ENCODE assay signal across 9 mouse cellular contexts in genomic region chr11:95006038-95006437, GRCm38 (mm10). TPM values are rescaled to one million over a fixed set of nuclear protein-coding genes. Genes with fewer than 3 reads are reported as not detected.
DNase-seq lines count a peak whose midpoint lies in the region; ATAC-seq and TF ChIP-seq lines count a peak whose summit lies in the region.
"Had no signal": no experiment of that assay in that cellular context is flagged by ENCODE, and none has a peak within 500 bp of the region (broad histone marks: within the 10 kb centered on the region; RNA-seq: fewer than 3 reads in every experiment).

No protein-coding gene starts in this region.

- no peaks in the 10 kb centered on the region for H3K9me3 ChIP-seq in lung, embryonic 14.5 days (ENCODE audit: low read depth, low read length)
- no peaks in the 10 kb centered on the region for H3K9me3 ChIP-seq in hindbrain, postnatal 0 days (ENCODE audit: low read length)
- H3K9me3 ChIP-seq in midbrain, postnatal 0 days (ENCODE audit: low read length) = no peaks in the 10 kb centered on the region

- H3K9ac ChIP-seq in lung, embryonic 14.5 days = peak overlapping the region; percentile 53; the same call in 1 of the 2 replicates
- no peak overlapping the region; the same call in 1 of the 2 replicates for H3K9ac ChIP-seq in hindbrain, postnatal 0 days (replicated peaks; ENCODE audit: low read length)
- H3K9ac ChIP-seq in midbrain, postnatal 0 days (replicated peaks; ENCODE audit: low read length, poor library complexity, severe bottlenecking) = 0 out of 2 replicates have a peak overlapping the region, but pooled peaks have one; percentile 30

- no peak for TF ChIP-seq CTCF in lung, embryonic 14.5 days (IDR thresholded peaks at IDR 0.05; ENCODE audit: low read depth)
- no peak for TF ChIP-seq CTCF in hindbrain, postnatal 0 days (IDR thresholded peaks at IDR 0.05; ENCODE audit: low read depth)
- TF ChIP-seq CTCF in midbrain, postnatal 0 days (IDR thresholded peaks at IDR 0.05) = no peak
- TF ChIP-seq CTCF in lung, adult 2 months (IDR thresholded peaks at IDR 0.05; ENCODE audit: insufficient read depth, low read length) = no peak

- no peak for TF ChIP-seq POLR2A in lung, adult 2 months (IDR thresholded peaks at IDR 0.05; ENCODE audit: borderline replicate concordance, extremely low read depth, low read depth, low read length)

- no peak for ATAC-seq in cerebellum, adult (ENCODE audit: insufficient number of reproducible peaks, low FRiP score, low TSS enrichment)
- no peak for ATAC-seq in lung, embryonic 14.5 days (ENCODE audit: insufficient read depth)
- no peak for ATAC-seq in hindbrain, postnatal 0 days
- ATAC-seq in midbrain, postnatal 0 days (ENCODE audit: low FRiP score) = no peak

- H3K4me2 ChIP-seq in lung, embryonic 14.5 days = peak overlapping the region; percentile 76
- H3K4me2 ChIP-seq in hindbrain, postnatal 0 days (ENCODE audit: low read depth, low read length) = peak overlapping the region; percentile 61; the same call in 1 of the 2 replicates
- H3K4me2 ChIP-seq in midbrain, postnatal 0 days (ENCODE audit: low read depth, low read length, poor library complexity, severe bottlenecking) = peak overlapping the region; percentile 71; the same call in 1 of the 2 replicates

- DNase-seq in cerebellum, adult 11-12 months = peak; percentile 69
- peak; percentile 30 for DNase-seq in lung, embryonic 14.5 days
- DNase-seq in lung, postnatal 25 days (ENCODE audit: low spot score) = no peak
- no peak for DNase-seq in hindbrain, postnatal 0 days (ENCODE audit: low spot score)
- no peak for DNase-seq in midbrain, postnatal 0 days (ENCODE audit: low spot score)
- DNase-seq in Muller cell, postnatal 12 days (ENCODE audit: inconsistent ontology term) = no peak
- no peak for DNase-seq in lung, adult 2 months

- WGBS in lung, embryonic 14.5 days = 40% methylated on average over 4 of the region's 4 CpGs
- WGBS in hindbrain, postnatal 0 days = 47% methylated on average over 4 of the region's 4 CpGs
- WGBS in midbrain, postnatal 0 days = 29% methylated on average over 4 of the region's 4 CpGs
- WGBS in lung, adult 2 months = 39% methylated on average over 4 of the region's 4 CpGs

- no peaks in the 10 kb centered on the region for H3K27me3 ChIP-seq in lung, embryonic 14.5 days (ENCODE audit: insufficient read depth, low read length)
- no peaks in the 10 kb centered on the region for H3K27me3 ChIP-seq in hindbrain, postnatal 0 days (ENCODE audit: insufficient read depth, low read length)
- no peaks in the 10 kb centered on the region for H3K27me3 ChIP-seq in midbrain, postnatal 0 days (ENCODE audit: insufficient read depth, low read length)

- peaks cover 49% of the 10 kb centered on the region for H3K36me3 ChIP-seq in lung, embryonic 14.5 days (ENCODE audit: insufficient read depth)
- H3K36me3 ChIP-seq in hindbrain, postnatal 0 days (ENCODE audit: insufficient read depth, low read length) = peaks cover 45% of the 10 kb centered on the region
- H3K36me3 ChIP-seq in midbrain, postnatal 0 days (ENCODE audit: insufficient read depth, low read length) = peaks cover 33% of the 10 kb centered on the region

- H3K27ac ChIP-seq in lung, embryonic 14.5 days (ENCODE audit: low read depth) = peak overlapping the region; percentile 71
- H3K27ac ChIP-seq in hindbrain, postnatal 0 days = peak overlapping the region; percentile 78
- H3K27ac ChIP-seq in midbrain, postnatal 0 days (ENCODE audit: low read depth, low read length) = peak overlapping the region; percentile 71

- peak overlapping the region; percentile 39; the same call in 1 of the 2 replicates for H3K4me3 ChIP-seq in lung, embryonic 14.5 days (ENCODE audit: low read depth, low read length)
- peak overlapping the region; percentile 30; the same call in 1 of the 2 replicates for H3K4me3 ChIP-seq in hindbrain, postnatal 0 days (ENCODE audit: low read length)
- H3K4me3 ChIP-seq in midbrain, postnatal 0 days (ENCODE audit: low read depth, low read length) = no peak overlapping the region
- H3K4me3 ChIP-seq in lung, adult 2 months (replicated peaks; ENCODE audit: extremely low read depth, low read depth, low read length) = no peak overlapping the region

- H3K4me1 ChIP-seq in lung, embryonic 14.5 days (ENCODE audit: insufficient read depth) = peaks cover 16% of the 10 kb centered on the region; the same call in 1 of the 2 replicates
- peaks cover 20% of the 10 kb centered on the region; the same call in 1 of the 2 replicates for H3K4me1 ChIP-seq in hindbrain, postnatal 0 days (ENCODE audit: insufficient read depth, low read length)
- peaks cover 19% of the 10 kb centered on the region; the same call in 1 of the 2 replicates for H3K4me1 ChIP-seq in midbrain, postnatal 0 days (ENCODE audit: insufficient read depth, low read length)
- H3K4me1 ChIP-seq in lung, adult 2 months (ENCODE audit: control insufficient read depth, insufficient read depth, low read length) = peaks cover 10% of the 10 kb centered on the region

RNA-seq across cellular contexts. Expression of gene Samd14, which starts 3.6 kb away (rescaled TPM):
- 22.7 and 24.5 TPM in 2 replicates for polyA plus RNA-seq in lung, embryonic 14.5 days (2014; fragmentation: Nextera tagmentation; extraction: Ambion mirVana)
- total RNA-seq in hindbrain, postnatal 0 days (2014; rRNA removed) = 216 and 223 TPM in 2 replicates
- 128 and 137 TPM in 2 replicates for polyA plus RNA-seq in hindbrain, postnatal 0 days (2015; fragmentation: Nextera tagmentation; extraction: Ambion mirVana)
- total RNA-seq in midbrain, postnatal 0 days (2014; rRNA removed) = 221 and 243 TPM in 2 replicates
- 158 and 161 TPM in 2 replicates for polyA plus RNA-seq in midbrain, postnatal 0 days (2015; fragmentation: Nextera tagmentation; extraction: Ambion mirVana)
- 5.9 and 7.0 TPM in 2 replicates for polyA plus RNA-seq in lung, adult 2 months (2012; rRNA removed)

RNA-seq across cellular contexts. Expression of gene Ppp1r9b, which starts 15.2 kb away (rescaled TPM):
- polyA plus RNA-seq in lung, embryonic 14.5 days (2014; fragmentation: Nextera tagmentation; extraction: Ambion mirVana) = 13.0 and 14.3 TPM in 2 replicates
- total RNA-seq in hindbrain, postnatal 0 days (2014; rRNA removed) = 170 and 190 TPM in 2 replicates
- 18.8 and 19.4 TPM in 2 replicates for polyA plus RNA-seq in hindbrain, postnatal 0 days (2015; fragmentation: Nextera tagmentation; extraction: Ambion mirVana)
- total RNA-seq in midbrain, postnatal 0 days (2014; rRNA removed) = 179 and 217 TPM in 2 replicates
- 18.2 and 20.4 TPM in 2 replicates for polyA plus RNA-seq in midbrain, postnatal 0 days (2015; fragmentation: Nextera tagmentation; extraction: Ambion mirVana)
- polyA plus RNA-seq in lung, adult 2 months (2012; rRNA removed) = 58.7 and 67.7 TPM in 2 replicates

RNA-seq across cellular contexts. Expression of gene Sgca, which starts 29.9 kb away (rescaled TPM):
- 0.35 TPM in 1 of 2 replicates, not detected in the other for polyA plus RNA-seq in lung, embryonic 14.5 days (2014; fragmentation: Nextera tagmentation; extraction: Ambion mirVana)
- total RNA-seq in hindbrain, postnatal 0 days (2014; rRNA removed) = 0.36 and 0.52 TPM in 2 replicates
- polyA plus RNA-seq in hindbrain, postnatal 0 days (2015; fragmentation: Nextera tagmentation; extraction: Ambion mirVana) = 0.26 and 0.28 TPM in 2 replicates
- not detected in 2 replicates for total RNA-seq in midbrain, postnatal 0 days (2014; rRNA removed)
- 0.29 and 0.39 TPM in 2 replicates for polyA plus RNA-seq in midbrain, postnatal 0 days (2015; fragmentation: Nextera tagmentation; extraction: Ambion mirVana)
- polyA plus RNA-seq in lung, adult 2 months (2012; rRNA removed) = 19.9 and 54.4 TPM in 2 replicates
- total RNA-seq: adrenal gland, postnatal 25 days had no signal

RNA-seq across cellular contexts. Expression of gene Pdk2, which starts 35.1 kb away (rescaled TPM):
- 24.5 and 27.4 TPM in 2 replicates for polyA plus RNA-seq in lung, embryonic 14.5 days (2014; fragmentation: Nextera tagmentation; extraction: Ambion mirVana)
- total RNA-seq in hindbrain, postnatal 0 days (2014; rRNA removed) = 25.0 and 32.0 TPM in 2 replicates
- polyA plus RNA-seq in hindbrain, postnatal 0 days (2015; fragmentation: Nextera tagmentation; extraction: Ambion mirVana) = 46.8 and 49.0 TPM in 2 replicates
- total RNA-seq in midbrain, postnatal 0 days (2014; rRNA removed) = 14.1 and 18.1 TPM in 2 replicates
- 30.8 and 32.7 TPM in 2 replicates for polyA plus RNA-seq in midbrain, postnatal 0 days (2015; fragmentation: Nextera tagmentation; extraction: Ambion mirVana)
- polyA plus RNA-seq in lung, adult 2 months (2012; rRNA removed) = 53.0 and 67.3 TPM in 2 replicates

RNA-seq across cellular contexts. Expression of gene Hils1, which starts 38.6 kb away (rescaled TPM):
- polyA plus RNA-seq in lung, embryonic 14.5 days (2014; fragmentation: Nextera tagmentation; extraction: Ambion mirVana) = not detected in 2 replicates
- not detected in 2 replicates for total RNA-seq in hindbrain, postnatal 0 days (2014; rRNA removed)
- polyA plus RNA-seq in hindbrain, postnatal 0 days (2015; fragmentation: Nextera tagmentation; extraction: Ambion mirVana) = not detected in 2 replicates
- total RNA-seq in midbrain, postnatal 0 days (2014; rRNA removed) = not detected in 2 replicates
- polyA plus RNA-seq in midbrain, postnatal 0 days (2015; fragmentation: Nextera tagmentation; extraction: Ambion mirVana) = not detected in 2 replicates
- not detected in 2 replicates for polyA plus RNA-seq in lung, adult 2 months (2012; rRNA removed)
- total RNA-seq: adrenal gland, postnatal 25 days had no signal

Comparison
In these comparisons a context has a peak if more than half of its experiments do, and no peak if none do; other contexts are left out.
1. DNase-seq: peak in cerebellum, adult 11-12 months (single experiment) and lung, embryonic 14.5 days (single experiment); none in lung, postnatal 25 days (single experiment), hindbrain, postnatal 0 days (single experiment), midbrain, postnatal 0 days (single experiment), Muller cell, postnatal 12 days (single experiment) and lung, adult 2 months (single experiment).
2. H3K4me3 ChIP-seq: peak in lung, embryonic 14.5 days (single experiment) and hindbrain, postnatal 0 days (single experiment); none in midbrain, postnatal 0 days (single experiment) and lung, adult 2 months (single experiment).
3. RNA of gene Sgca, which starts 29.9 kb away (polyA plus RNA-seq): 19.9 to 54.4 TPM in lung, adult 2 months; 0.29 to 0.39 TPM in midbrain, postnatal 0 days, 0.26 to 0.28 TPM in hindbrain, postnatal 0 days and 0.35 TPM in lung, embryonic 14.5 days; every median in the first group is over 10 times any median in the second.
4. Peak in every context shown above with its lines, with median percentiles within 50 percentile points of each other: H3K27ac ChIP-seq and H3K4me2 ChIP-seq.